Mouse (Mus musculus): ENCODE measurements around the gene Atg2a. TPM values are rescaled to one million over a fixed set of nuclear protein-coding genes. Genes with fewer than 3 reads are reported as not detected.
A peak's percentile ranks its signal among the peaks of the same experiment; 100 is the strongest.

Gene Atg2a
- total RNA-seq, 2 experiments from 2014 or later: 37.4 to 40.1 TPM

- Histone ChIP-seq H3K4me3 (no peak overlapping the region), H3K27ac (no peak overlapping the region)
- TF ChIP-seq CTCF (IDR thresholded peaks at IDR 0.05): no peak
- intact Hi-C loops (cut with DNase I): loop anchor here (2.0 kb wide), 1 partner anchor 61 kb away; no protein-coding TSS in a partner anchor
- no peak for DNase-seq (ENCODE audit: extremely low spot score in 1 of 2, low spot score in 2 of 2)
Observed at GRCm38 (mm10) chr19:6269798-6270475, 28.5 kb downstream of the Atg2a start.

- H3K27ac ChIP-seq: no peak overlapping the region
- no peak for DNase-seq (ENCODE audit: extremely low spot score in 1 of 2, low spot score in 2 of 2)
- no peak for TF ChIP-seq CTCF (IDR thresholded peaks at IDR 0.05)
- intact Hi-C loops (cut with DNase I): no loop called here
- no peak overlapping the region for H3K4me3 ChIP-seq
Observed at GRCm38 (mm10) chr19:6270661-6271060, 29.2 kb downstream of the Atg2a start.

- no peak for TF ChIP-seq CTCF (IDR thresholded peaks at IDR 0.05)
- no peak overlapping the region for H3K4me3 ChIP-seq
- intact Hi-C loops (cut with DNase I): no loop called here
- no peak overlapping the region for H3K27ac ChIP-seq
- no peak for DNase-seq (ENCODE audit: extremely low spot score in 1 of 2, low spot score in 2 of 2)
Observed at GRCm38 (mm10) chr19:6271206-6271605, 29.7 kb downstream of the Atg2a start.

- no peak for TF ChIP-seq CTCF (IDR thresholded peaks at IDR 0.05)
- intact Hi-C loops (cut with DNase I): no loop called here
- Histone ChIP-seq H3K4me3 (no peak overlapping the region), H3K27ac (no peak overlapping the region)
- DNase-seq (ENCODE audit: extremely low spot score in 1 of 2, low spot score in 2 of 2): no peak
Observed at GRCm38 (mm10) chr19:6272053-6272452, 30.6 kb downstream of the Atg2a start.

- Histone ChIP-seq H3K27ac (no peak overlapping the region), H3K4me3 (no peak overlapping the region)
- DNase-seq (ENCODE audit: extremely low spot score in 1 of 2, low spot score in 2 of 2): no peak
- TF ChIP-seq CTCF (IDR thresholded peaks at IDR 0.05): no peak
- intact Hi-C loops (cut with DNase I): no loop called here
Observed at GRCm38 (mm10) chr19:6272738-6273137, 31.3 kb downstream of the Atg2a start.

GRCm38 (mm10) chr19:6273592-6273991 lies 32.1 kb downstream of the Atg2a start:
- no peak for DNase-seq (ENCODE audit: extremely low spot score in 1 of 2, low spot score in 2 of 2)
- no peak for TF ChIP-seq CTCF (IDR thresholded peaks at IDR 0.05)
- Histone ChIP-seq H3K27ac (no peak overlapping the region), H3K4me3 (no peak overlapping the region)
- intact Hi-C loops (cut with DNase I): no loop called here

GRCm38 (mm10) chr19:6273998-6274608 lies 32.6 kb downstream of the Atg2a start:
- no peak overlapping the region for H3K27ac ChIP-seq
- no peak overlapping the region for H3K4me3 ChIP-seq
- intact Hi-C loops (cut with DNase I): no loop called here
- no peak for DNase-seq (ENCODE audit: extremely low spot score in 1 of 2, low spot score in 2 of 2)
- no peak for TF ChIP-seq CTCF (IDR thresholded peaks at IDR 0.05)

GRCm38 (mm10) chr19:6275740-6276389 lies 34.4 kb downstream of the Atg2a start:
- no peak; the same call in 1 of the 2 replicates for TF ChIP-seq CTCF (IDR thresholded peaks at IDR 0.05)
- peak overlapping the region; percentile 80 for H3K4me3 ChIP-seq
- intact Hi-C loops (cut with DNase I): loop anchor here (2.0 kb wide), 1 partner anchor 35 kb away; the partner anchor contains the start of gene Atg2a

GRCm38 (mm10) chr19:6276426-6277421 lies 35.3 kb downstream of the Atg2a start, which contains the start of gene Ehd1:
Gene Ehd1 (plus strand): TSS chr19:6276725.
- peak; percentile 81 for TF ChIP-seq CTCF (IDR thresholded peaks at IDR 0.05)
- DNase-seq (ENCODE audit: extremely low spot score in 1 of 2, low spot score in 2 of 2): peak; percentile 96 to 97
- Histone ChIP-seq H3K4me3 (peak within 1 kb of the TSS; percentile 80), H3K27ac (peak within 1 kb of the TSS; percentile 58)
- intact Hi-C loops (cut with DNase I): loop anchor here (2.0 kb wide), 1 partner anchor 36 kb away; the partner anchor contains the start of gene Atg2a

More at GRCm38 (mm10) chr19:6275740-6276389, 34.4 kb downstream of the Atg2a start:
- no peak for DNase-seq (ENCODE audit: extremely low spot score in 1 of 2, low spot score in 2 of 2)
- peak overlapping the region; percentile 58; the same call in 1 of the 2 replicates for H3K27ac ChIP-seq

GRCm38 (mm10) chr19:6277661-6278438 lies 36.4 kb downstream of the Atg2a start:
- peak overlapping the region; percentile 80 for H3K4me3 ChIP-seq
- no peak for TF ChIP-seq CTCF (IDR thresholded peaks at IDR 0.05)
- no peak for DNase-seq (ENCODE audit: extremely low spot score in 1 of 2, low spot score in 2 of 2)
- intact Hi-C loops (cut with DNase I): loop anchor here (2.0 kb wide), 1 partner anchor 37 kb away; the partner anchor contains the start of gene Atg2a
- H3K27ac ChIP-seq: peak overlapping the region; percentile 20
